Mouse (Mus musculus) brown adipose tissue, adult 24 weeks (tissue): Measurements from ENCODE around the gene Espnl. TPM values are rescaled to one million over a fixed set of nuclear protein-coding genes. Genes with fewer than 3 reads are reported as not detected.

Source experiments
- H3K27ac ChIP-seq: fragments of 200-500 bp; replicated peaks from 2 replicates; pipeline ENCODE4 v1.5.1; 2012; ENCODE audit warnings: low read depth, mild to moderate bottlenecking, low read length
- H3K4me1 ChIP-seq: fragments of 200-500 bp; 2 replicates; pipeline ENCODE4 v1.6.1; 2012; ENCODE audit warnings: low read length, mixed read lengths; ENCODE audit not compliant: control insufficient read depth, insufficient read depth, insufficient read length
- H3K4me3 ChIP-seq: fragments of 200-500 bp; 2 replicates; pipeline ENCODE4 v1.5.1; 2012; ENCODE audit warnings: low read depth, mild to moderate bottlenecking, low read length, moderate library complexity; ENCODE audit not compliant: insufficient read depth
- polyA plus RNA-seq: library from polyadenylated mRNA; stranded (reverse); fragments of >200 nt; gene quantifications from 2 replicates; pipeline ENCODE4 v1.2.4, GENCODE M21; 2012; ENCODE audit not compliant: missing spikeins, insufficient read depth, insufficient read length

Gene Espnl
- polyA plus RNA-seq, 1 experiment = not detected

DNA sequence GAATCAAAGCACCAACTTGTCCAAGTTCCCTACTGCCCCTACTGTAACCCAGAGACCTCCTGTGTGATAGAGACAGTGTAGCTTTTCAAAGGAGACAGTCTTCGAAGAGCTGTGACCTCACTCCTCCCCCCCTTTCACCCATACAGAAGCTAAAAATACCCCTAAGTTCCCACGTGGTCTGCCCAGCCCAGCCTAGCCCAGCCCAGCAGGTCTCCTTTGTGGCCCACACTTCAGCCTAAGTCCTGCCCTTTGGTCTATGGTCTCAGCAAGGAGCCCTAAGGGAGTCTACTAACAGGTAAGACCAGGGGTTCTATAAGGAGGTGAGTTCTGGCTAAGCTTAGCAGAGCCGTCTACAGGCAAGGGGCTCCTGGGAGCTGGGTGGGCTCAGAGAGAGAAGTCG lies 29.0 kb downstream of the Espnl start, which contains the start of gene Klhl30:
TSS of gene Klhl30 (plus strand) at position 176 of the 400 bp plus-strand sequence.
- Histone ChIP-seq H3K4me3 (no peak within 1 kb of the TSS), H3K4me1 (no peaks in the 10 kb centered on the region), H3K27ac (no peak within 1 kb of the TSS)

- no peak overlapping the region for H3K27ac ChIP-seq
- no peak overlapping the region for H3K4me3 ChIP-seq
- H3K4me1 ChIP-seq = no peaks in the 10 kb centered on the region
These were observed 29.4 kb downstream of the Espnl start for GRCm38 (mm10) chr1:91351249-91351648.

DNA sequence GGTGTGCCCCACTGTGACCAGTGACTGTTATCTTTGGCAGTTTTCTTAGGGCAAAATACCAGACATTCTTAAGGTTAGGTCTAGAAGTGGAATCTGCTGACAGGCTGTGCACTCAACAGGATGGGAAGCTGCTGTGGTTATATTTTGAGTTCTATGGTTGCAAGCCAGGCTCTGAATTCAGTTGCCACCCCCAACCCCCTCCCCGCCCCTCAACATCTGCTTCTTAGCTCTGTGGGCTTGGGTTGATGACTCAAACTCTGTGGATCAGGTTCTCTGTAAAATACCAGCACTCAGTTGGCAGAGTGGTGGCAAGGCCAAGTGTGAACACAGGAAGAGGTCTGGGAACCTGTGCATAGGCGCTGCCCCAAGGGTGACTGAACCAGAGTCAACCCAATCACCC lies 30.4 kb downstream of the Espnl start:
- H3K4me3 ChIP-seq = no peak overlapping the region
- H3K27ac ChIP-seq = no peak overlapping the region

DNA sequence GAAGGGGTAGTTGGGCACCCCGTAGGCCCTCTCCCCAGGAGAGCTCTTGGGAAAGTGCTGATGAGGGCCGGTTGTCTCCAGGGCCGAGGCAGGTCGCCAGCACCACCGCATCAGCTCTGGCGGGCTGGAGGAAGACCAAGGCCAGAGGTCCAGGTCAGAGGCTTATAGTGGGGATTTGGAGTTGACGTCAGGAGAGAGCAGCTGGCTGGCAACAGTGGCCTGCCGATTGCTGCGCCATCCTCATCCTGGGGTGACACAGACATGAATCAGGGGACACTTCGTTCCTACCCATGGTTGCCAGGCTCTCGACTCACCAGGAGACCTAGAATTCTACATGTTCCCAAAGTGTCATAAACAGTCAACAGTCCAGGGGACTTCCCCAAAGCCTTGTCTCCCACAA lies 34.2 kb downstream of the Espnl start:
- Histone ChIP-seq H3K4me3 (no peak overlapping the region), H3K4me1 (no peaks in the 10 kb centered on the region), H3K27ac (no peak overlapping the region)

More for the DNA sequence above, 30.4 kb downstream of the Espnl start:
- no peaks in the 10 kb centered on the region for H3K4me1 ChIP-seq

GRCm38 (mm10) chr1:91362113-91362512 lies 40.2 kb downstream of the Espnl start:
- no peaks in the 10 kb centered on the region for H3K4me1 ChIP-seq
- no peak overlapping the region for H3K4me3 ChIP-seq
- H3K27ac ChIP-seq = no peak overlapping the region

- Histone ChIP-seq H3K4me1 (no peaks in the 10 kb centered on the region), H3K27ac (no peak overlapping the region)
These were observed 43.2 kb downstream of the Espnl start for GRCm38 (mm10) chr1:91364822-91365644.

GRCm38 (mm10) chr1:91365816-91366214 lies 43.9 kb downstream of the Espnl start:
- Histone ChIP-seq H3K4me3 (peak overlapping the region; percentile 31), H3K27ac (no peak overlapping the region), H3K4me1 (no peaks in the 10 kb centered on the region)

More at GRCm38 (mm10) chr1:91364822-91365644, 43.2 kb downstream of the Espnl start:
- H3K4me3 ChIP-seq = no peak overlapping the region

DNA sequence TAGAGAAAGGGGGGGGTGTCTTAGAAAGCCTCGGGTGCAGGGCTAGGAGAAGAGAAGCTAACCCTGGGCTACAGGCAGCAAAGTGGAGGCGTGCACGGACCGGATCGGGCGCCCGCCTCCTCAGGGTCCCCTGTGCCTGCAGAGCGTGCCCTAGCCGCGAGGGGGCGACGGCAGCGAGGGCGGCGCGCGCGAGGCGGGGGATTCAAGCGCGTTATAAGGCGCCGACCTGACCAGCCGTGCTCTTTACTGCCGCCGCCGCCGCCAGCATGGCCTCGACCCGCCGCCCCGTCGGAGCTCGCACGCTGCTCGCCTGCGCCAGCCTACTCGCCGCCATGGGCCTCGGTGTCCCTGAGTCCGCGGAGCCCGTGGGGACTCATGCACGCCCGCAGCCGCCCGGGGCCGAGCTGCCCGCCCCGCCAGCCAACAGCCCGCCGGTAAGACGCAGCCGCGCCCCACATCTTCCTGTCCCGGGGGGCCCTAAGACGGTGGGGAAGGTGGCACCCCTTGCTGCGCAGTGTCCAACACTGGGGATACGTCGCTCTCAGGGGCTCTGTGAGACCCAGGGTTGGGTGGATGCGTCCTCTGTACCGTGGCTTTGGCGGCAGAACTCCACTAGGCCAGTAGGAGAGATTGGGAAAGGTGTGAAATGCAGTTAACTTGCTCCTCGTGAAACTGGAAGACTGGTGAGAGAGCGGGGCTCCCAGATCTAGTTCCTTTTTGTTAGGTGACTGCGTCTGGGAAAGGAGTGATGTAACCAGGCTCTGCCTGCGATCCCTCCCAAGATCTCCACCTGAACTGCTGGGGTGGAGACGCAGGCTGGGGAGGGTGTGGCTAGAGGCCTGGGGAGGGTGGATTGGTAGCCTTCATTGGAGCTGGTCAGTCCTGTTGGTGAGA lies 44.6 kb downstream of the Espnl start, which contains the start of gene Erfe:
TSS of gene Erfe (plus strand) at position 216 of the 894 bp plus-strand sequence.
- H3K4me1 ChIP-seq = no peaks in the 10 kb centered on the region
- H3K4me3 ChIP-seq = peak within 1 kb of the TSS; percentile 44
- H3K27ac ChIP-seq = no peak within 1 kb of the TSS

DNA sequence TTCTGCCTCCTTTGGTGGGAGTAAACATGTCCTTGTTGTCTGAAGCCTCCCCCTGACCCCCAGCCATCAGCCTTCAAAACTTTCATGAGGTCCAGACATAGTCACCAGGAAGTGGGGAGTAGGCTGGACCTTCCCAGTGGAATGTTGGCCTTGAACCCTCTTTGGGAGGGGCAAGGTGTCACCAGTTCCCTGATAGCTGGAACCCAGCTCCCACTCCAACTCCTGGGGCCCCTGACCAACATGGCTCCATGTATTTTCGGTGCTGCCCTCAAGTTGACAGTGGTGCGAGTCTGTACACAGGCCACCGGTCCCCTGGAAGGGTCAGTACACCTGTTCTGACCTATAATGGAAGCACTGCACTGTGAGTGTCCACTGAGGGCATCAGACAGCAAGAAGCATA lies 45.4 kb downstream of the Espnl start:
- no peaks in the 10 kb centered on the region for H3K4me1 ChIP-seq
- no peak overlapping the region for H3K4me3 ChIP-seq
- H3K27ac ChIP-seq = no peak overlapping the region

DNA sequence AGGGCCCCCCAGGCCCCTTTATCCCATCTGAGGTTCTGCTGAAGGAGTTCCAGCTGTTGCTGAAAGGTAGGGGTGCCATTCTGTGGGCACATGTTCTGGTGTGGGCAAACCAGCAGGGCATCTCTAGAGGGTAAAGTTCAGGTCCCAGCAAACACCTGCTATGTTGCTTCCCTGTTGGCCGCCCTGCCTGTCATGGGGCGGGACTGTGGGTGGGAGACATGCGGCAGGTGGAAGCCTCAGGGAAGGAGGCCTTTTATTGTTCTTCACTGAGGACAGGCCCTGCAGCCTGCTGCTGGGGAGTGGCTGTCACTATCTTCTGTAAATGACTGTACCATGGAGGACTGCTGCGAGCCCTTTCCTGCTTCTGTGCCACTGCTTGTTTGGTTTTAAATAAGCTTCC lies 47.5 kb downstream of the Espnl start:
- Histone ChIP-seq H3K4me1 (no peaks in the 10 kb centered on the region), H3K4me3 (no peak overlapping the region), H3K27ac (no peak overlapping the region)

DNA sequence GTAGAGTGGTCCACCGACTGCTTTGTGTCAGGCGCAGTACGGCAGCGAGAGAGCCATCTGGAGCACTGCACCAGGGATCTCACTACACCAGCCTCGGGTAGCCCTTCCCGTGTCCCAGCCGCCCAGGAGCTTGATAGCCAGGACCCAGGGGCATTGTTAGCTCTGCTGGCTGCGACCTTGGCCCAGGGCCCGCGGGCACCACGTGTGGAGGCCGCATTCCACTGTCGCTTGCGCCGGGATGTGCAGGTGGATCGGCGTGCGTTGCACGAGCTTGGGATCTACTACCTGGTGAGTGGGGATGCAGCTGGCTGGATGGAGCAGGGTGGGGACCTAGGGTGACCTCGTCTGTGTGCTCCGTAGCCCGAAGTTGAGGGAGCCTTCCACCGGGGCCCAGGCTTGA lies 48.2 kb downstream of the Espnl start:
- no peak overlapping the region for H3K4me3 ChIP-seq
- no peaks in the 10 kb centered on the region for H3K4me1 ChIP-seq
- no peak overlapping the region for H3K27ac ChIP-seq

DNA sequence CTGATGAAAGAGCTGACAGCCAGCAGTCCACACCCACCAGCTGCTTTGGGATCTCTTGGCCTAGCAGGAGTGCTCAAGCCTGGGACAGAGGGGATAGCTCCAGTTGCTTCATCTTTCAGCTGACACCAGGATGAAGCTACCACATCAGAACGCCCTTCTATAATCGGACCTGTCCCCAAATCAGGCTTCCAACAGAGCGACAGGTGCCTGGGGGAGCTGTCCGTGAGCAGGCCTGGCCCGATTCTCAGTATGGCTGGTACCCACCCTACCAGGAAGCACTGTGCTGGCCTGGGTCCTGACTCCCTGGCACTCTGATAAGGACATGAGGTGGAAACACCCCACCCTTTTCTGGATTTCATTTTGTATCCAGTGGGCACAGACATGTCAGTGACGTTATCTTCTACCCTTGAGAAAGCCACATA lies 51.5 kb downstream of the Espnl start:
- H3K4me3 ChIP-seq = no peak overlapping the region
- no peak overlapping the region for H3K27ac ChIP-seq

GRCm38 (mm10) chr1:91380453-91381090 lies 58.7 kb downstream of the Espnl start:
- no peak overlapping the region for H3K4me3 ChIP-seq
- no peaks in the 10 kb centered on the region for H3K4me1 ChIP-seq
- H3K27ac ChIP-seq = no peak overlapping the region

More for the DNA sequence above, 51.5 kb downstream of the Espnl start:
- no peaks in the 10 kb centered on the region for H3K4me1 ChIP-seq

DNA sequence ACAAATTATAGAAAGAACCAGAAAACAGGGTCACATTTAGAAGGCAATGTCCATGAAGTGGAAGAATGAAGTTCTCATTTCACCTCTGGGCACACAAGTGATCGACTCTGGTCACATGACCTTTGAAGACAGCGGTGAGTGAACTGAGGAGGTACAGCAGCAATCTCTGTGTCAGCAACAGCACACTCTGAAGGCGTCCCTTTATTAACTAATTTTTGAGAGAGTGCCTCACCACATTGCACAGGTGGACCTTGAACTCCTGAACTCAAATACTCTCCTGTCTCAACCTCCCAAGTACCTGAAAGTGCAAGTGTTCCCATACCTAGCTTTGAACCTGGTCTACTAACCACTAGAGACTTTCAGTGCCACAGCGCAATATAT lies 59.2 kb downstream of the Espnl start:
- H3K4me3 ChIP-seq = no peak overlapping the region
- no peak overlapping the region for H3K27ac ChIP-seq
- no peaks in the 10 kb centered on the region for H3K4me1 ChIP-seq

GRCm38 (mm10) chr1:91390369-91390768 lies 68.5 kb downstream of the Espnl start:
- Histone ChIP-seq H3K27ac (no peak overlapping the region), H3K4me1 (peaks cover 2% of the 10 kb centered on the region; the same call in 1 of the 2 replicates), H3K4me3 (no peak overlapping the region)
